Mouse (Mus musculus): Measurements from ENCODE around the gene Foxn2.
"Not testable (repeated sequence)": the region's sequence is repeated elsewhere in the genome, so short reads cannot be mapped to it uniquely, and the experiment has no call there.

Gene Foxn2

GRCm38 (mm10) chr17:88440285-88441000, at the start of gene Foxn2:
Foxn2 (plus strand) TSS chr17:88440711.
- DNase-seq, result peak; percentile 96

- DNase-seq, result no peak
Observed at GRCm38 (mm10) chr17:88397501-88397900, 43.0 kb upstream of the Foxn2 start.

- no peak for DNase-seq
Observed at GRCm38 (mm10) chr17:88398090-88398489, 42.4 kb upstream of the Foxn2 start.

- DNase-seq, result no peak
Observed at GRCm38 (mm10) chr17:88398854-88399253, 41.7 kb upstream of the Foxn2 start.

GRCm38 (mm10) chr17:88400122-88400521, 40.4 kb upstream of the Foxn2 start:
- DNase-seq, result no peak

- no peak for DNase-seq
Observed at GRCm38 (mm10) chr17:88400702-88401475, 39.6 kb upstream of the Foxn2 start.

- DNase-seq, result peak; percentile 46
Observed at GRCm38 (mm10) chr17:88403269-88403668, 37.2 kb upstream of the Foxn2 start.

- no peak for DNase-seq
Observed at GRCm38 (mm10) chr17:88404471-88404870, 36.0 kb upstream of the Foxn2 start.

- no peak for DNase-seq
Observed at GRCm38 (mm10) chr17:88405076-88405475, 35.4 kb upstream of the Foxn2 start.

GRCm38 (mm10) chr17:88409706-88410105, 30.8 kb upstream of the Foxn2 start:
- DNase-seq, result no peak

GRCm38 (mm10) chr17:88413155-88413836, 27.2 kb upstream of the Foxn2 start:
- no peak for DNase-seq

GRCm38 (mm10) chr17:88420426-88420825, 20.1 kb upstream of the Foxn2 start:
- DNase-seq, result no peak

GRCm38 (mm10) chr17:88421246-88421645, 19.3 kb upstream of the Foxn2 start:
- no peak for DNase-seq

- DNase-seq, result no peak
Observed at GRCm38 (mm10) chr17:88430719-88431118, 9.8 kb upstream of the Foxn2 start.

- DNase-seq, result no peak
Observed at GRCm38 (mm10) chr17:88431486-88431885, 9.0 kb upstream of the Foxn2 start.

GRCm38 (mm10) chr17:88431987-88432386, 8.5 kb upstream of the Foxn2 start:
- DNase-seq, result peak; percentile 26

GRCm38 (mm10) chr17:88435322-88435721, 5.2 kb upstream of the Foxn2 start:
- no peak for DNase-seq

GRCm38 (mm10) chr17:88436284-88436683, 4.2 kb upstream of the Foxn2 start:
- DNase-seq, result no peak

- DNase-seq, result not testable (repeated sequence)
Observed at GRCm38 (mm10) chr17:88436749-88437148, 3.8 kb upstream of the Foxn2 start.

- DNase-seq, result no peak
Observed at GRCm38 (mm10) chr17:88437391-88437790, 3.1 kb upstream of the Foxn2 start.

- no peak for DNase-seq
Observed at GRCm38 (mm10) chr17:88439536-88440050, 918 bp upstream of the Foxn2 start.

- no peak for DNase-seq
Observed at GRCm38 (mm10) chr17:88441001-88441431, 505 bp downstream of the Foxn2 start.

GRCm38 (mm10) chr17:88441432-88442174, 1.1 kb downstream of the Foxn2 start:
- peak; percentile 79 for DNase-seq

All from lung, postnatal 36 days (tissue).